Mouse (Mus musculus): ENCODE measurements around the gene Pcx.

Pcx gene

DNA sequence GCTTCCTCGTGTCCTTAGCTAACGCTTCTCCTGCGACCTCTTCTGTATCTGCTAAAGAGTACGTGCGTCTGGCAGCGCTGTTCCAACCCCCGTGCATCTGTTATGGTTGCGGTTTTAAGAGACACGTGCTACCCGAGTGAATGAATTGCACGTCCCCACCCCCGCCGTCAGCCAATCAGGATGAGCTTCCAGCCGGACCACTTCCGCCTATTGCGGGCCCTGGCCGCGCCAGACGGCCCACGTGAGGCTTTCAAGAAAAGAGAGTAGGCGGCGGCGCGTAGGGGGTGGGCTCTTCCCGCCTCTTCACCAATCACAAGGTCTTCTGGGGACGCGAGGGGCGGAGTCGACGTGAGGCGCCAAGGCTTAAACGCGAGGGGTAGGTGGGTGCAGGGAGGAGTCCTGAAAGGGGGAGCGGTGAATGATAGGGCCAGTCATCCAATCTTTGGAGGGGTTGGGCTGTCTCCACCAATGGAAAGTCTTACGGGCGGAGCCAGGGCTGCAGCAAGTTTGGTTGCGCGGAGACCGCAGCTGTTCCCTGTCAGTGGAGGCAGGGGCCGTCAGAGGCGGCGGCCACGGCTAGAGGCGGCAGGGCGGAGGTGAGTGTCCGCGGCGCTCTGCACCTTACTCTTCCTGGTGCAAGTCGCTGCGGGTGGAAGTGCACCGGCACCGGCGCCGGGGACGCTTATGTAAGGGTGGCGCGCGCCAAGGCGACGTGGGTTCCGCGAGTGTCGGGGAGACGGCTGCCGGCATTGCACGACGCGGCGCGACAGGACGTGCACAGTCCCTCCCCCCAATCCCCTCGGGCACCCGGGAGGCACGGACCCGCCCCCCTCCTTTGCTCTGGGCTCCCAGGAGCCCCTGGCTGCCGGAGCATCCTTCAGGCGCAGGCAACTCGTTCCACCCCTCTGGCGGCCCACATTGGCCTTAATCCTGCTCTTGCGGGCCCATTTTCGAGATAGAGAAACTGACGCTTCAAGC is at the start of gene Pcx:
TSS of gene Pcx (plus strand) at position 487 of the 978 bp plus-strand sequence.
- DNase-seq (ENCODE audit: low spot score), result peak; percentile 100

GRCm38 (mm10) chr19:4461981-4462380 is 48.3 kb upstream of the Pcx start:
- no peak for DNase-seq (ENCODE audit: low spot score)

DNA sequence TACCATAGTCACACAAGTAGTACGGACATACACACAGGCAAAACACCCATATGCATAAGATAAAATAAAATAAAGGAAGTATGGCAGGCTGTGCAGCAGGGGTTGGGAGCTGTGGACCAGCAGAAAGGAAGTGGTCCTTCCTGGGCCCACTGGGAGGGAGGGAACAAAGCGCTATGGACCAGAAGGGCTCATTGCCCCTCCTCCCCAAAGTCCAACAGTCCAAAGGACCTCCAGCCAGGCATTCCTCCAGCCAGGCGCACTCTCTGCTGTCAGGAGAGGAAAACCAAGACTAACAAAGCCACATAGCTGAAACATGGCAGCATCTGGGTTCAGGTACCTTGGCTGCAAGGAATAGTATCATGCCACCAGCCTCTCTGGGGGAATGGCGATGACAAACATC is 45.6 kb upstream of the Pcx start:
- no peak for DNase-seq (ENCODE audit: low spot score)

- DNase-seq (ENCODE audit: low spot score), result peak; percentile 47
These were observed 41.9 kb upstream of the Pcx start for GRCm38 (mm10) chr19:4468363-4468762.

- no peak for DNase-seq (ENCODE audit: low spot score)
These were observed 36.7 kb upstream of the Pcx start for GRCm38 (mm10) chr19:4473549-4473948.

- DNase-seq (ENCODE audit: low spot score), result no peak
These were observed 35.5 kb upstream of the Pcx start for GRCm38 (mm10) chr19:4474739-4475138.

DNA sequence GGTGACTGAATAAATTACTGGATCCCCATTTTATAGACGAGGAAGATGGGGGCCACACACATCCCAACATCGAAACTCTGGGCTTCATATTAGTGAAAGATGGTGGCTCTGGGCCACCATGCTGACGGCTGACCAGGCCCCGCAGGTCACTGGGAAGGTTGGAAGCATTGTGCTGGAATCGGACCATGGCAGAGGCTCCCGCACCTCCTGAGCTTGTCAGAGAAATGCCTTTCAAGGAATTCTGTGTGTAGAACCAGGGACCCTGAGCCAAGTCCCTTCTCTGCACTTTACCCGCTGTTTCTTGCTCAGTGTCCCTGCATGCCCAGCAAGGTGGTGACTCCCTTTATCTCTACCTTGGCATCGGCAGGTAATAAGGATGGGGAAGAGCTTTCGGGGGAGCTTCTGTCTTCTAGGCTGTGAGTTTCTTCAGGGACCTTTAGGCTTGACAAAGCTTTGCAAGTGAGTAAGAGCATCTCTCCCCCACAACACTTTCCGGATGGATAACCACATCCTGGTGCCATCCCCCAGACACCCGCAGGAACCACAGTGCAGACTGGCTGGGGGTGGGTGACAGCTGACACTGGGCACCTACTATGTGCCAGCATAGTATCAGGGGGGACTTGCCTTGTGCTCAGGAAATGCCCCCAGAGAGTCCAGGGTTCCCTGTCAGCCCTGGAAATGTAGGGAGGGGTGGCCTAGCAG is 34.9 kb upstream of the Pcx start:
- no peak for DNase-seq (ENCODE audit: low spot score)

DNA sequence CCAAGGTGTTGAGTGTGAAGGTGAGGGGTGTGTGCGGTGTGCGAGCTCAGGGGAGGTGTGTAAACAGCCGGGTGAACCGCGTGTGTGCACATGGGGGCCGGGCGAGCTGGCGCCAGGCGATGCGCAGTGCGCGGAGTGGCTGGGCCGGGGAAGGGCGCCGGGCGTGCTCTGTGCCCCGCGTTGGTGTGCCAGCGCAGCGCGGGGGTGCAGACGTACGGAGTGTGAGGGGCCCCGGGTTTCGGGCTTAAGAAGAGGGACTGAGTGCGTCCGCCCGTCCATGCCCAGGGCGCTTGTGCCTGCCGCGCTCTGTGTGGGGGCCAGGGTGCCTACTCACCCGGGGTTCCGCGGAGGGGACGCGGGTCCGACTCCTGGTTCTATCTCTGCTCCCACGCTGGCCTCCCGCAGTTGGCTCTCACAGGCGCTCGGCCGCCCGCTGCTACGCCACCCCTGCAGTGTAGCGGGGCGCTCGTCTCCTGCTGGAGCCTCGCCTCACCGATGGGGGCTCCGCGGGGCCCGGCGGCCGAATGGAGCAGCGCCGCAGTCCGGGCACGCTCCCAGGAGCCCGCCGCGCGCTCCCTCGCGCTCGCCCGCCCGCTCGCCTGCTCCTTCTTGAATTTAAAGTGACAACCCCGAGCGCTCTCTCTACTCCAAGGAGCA is 33.5 kb upstream of the Pcx start:
- DNase-seq (ENCODE audit: low spot score), result peak; percentile 15

DNA sequence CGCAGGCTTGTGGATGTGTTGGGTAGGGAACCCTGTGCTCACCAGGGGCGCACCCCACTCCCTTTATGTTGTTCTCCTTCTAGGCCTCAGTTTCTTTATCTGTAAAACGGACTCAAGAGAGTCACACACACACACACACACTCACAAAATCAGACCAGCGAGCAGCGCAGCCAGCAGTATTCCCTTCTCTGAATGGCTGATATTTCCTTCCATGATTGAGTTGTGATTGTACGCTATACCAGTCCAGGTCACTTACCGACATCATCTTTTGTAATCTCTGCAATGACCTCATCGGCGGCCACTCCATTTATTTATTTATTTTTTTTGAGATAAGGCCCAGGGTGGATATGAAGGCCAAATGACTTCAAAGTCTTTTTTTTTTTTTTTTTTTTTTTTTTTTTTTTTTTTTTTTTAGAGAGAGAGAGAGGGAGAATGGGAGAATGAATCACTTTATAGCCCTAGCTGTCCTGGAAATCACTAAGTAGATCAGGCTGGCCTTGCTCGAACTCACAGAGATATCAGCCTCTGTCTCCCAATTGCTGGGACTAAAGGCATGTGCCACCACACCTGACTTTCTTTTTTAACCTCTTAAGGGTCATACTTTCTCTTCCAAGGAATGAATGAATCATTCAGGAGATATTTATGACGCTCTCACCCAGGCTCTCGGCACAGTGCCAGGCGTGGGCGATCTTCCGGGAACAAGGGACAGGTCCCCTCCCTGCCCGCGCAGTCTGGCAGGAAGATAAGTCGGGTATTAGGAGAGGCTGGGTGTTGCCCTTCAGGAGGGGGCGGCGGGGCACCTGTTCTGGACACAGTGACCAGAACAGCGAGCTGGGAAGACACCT is 32.7 kb upstream of the Pcx start, which contains the start of gene Syt12:
TSS of gene Syt12 (minus strand) at position 103 of the 845 bp plus-strand sequence.
- peak; percentile 71 for DNase-seq (ENCODE audit: low spot score)

- DNase-seq (ENCODE audit: low spot score), result no peak
These were observed 32.1 kb upstream of the Pcx start for GRCm38 (mm10) chr19:4478190-4478516.

GRCm38 (mm10) chr19:4480041-4480440 is 30.2 kb upstream of the Pcx start:
- DNase-seq (ENCODE audit: low spot score), result no peak

DNA sequence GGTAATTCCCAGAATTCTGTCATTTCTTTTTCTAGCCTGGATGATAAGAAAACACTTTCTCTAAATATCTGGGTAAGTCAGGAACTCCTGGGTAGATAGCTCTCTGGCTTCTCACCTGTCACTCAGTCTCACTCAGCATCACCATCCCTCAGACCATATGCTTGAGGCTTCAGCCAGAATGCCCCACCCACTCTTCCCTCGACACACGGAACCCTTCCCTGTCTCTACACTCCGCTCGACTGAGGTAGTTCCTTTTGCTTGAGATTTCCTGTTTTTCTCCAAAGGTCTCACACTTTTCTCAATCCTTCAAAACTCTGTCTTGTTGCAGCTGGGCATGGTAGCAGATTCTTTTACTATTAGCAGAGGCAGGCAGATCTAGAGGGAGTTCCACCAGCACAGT is 28.9 kb upstream of the Pcx start:
- no peak for DNase-seq (ENCODE audit: low spot score)

- no peak for DNase-seq (ENCODE audit: low spot score)
These were observed 28.0 kb upstream of the Pcx start for GRCm38 (mm10) chr19:4482111-4482859.

DNA sequence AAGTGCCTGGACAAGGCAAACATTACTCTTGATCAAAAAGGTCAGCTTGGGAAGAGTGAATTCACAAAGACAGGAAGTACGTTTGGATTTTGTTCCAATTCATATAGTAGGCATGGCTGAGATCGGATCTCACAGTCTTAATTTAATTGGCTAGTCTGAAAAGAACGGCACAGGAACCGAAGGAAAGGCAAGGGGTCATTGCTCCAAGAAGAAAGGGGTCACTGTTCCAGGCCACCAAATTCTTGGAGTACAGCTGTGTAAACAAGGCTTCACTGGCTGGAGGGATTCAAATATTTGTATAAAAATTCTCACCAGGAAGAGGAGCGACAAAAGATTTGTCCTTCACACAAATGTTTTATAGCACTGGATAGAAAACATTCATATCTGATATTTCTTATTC is 25.3 kb upstream of the Pcx start:
- DNase-seq (ENCODE audit: low spot score), result no peak

GRCm38 (mm10) chr19:4487877-4488276 is 22.4 kb upstream of the Pcx start:
- DNase-seq (ENCODE audit: low spot score), result peak; percentile 24

DNA sequence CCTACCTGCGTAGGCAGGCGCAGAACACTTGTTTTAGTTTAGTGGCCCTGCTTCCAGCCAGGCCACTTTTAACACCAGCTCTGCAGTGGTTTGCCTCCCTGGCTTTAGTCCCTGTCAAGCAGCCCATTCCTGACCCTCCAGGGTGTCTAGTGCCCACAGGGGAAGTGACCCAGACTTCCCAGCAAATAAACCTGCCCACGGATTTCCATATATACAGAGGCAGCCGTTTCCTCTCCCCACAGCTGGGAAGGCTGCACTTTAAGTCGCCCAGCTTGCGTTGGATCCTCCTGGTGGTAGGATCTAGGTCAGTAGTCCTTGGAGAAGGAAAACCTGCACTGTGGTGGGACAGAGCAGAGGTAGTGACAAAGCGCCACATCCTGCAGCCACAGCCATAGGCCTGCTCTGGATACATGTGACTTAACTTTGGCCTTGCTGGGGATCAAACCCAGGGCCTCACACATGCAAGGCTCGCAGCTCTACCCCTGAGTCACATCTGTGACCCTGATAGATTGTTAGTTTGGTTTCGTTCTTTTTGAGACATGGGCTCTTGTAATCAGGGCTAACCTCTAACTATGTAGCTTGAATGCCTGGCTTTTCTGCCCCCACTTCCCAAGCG is 19.1 kb upstream of the Pcx start:
- DNase-seq (ENCODE audit: low spot score), result no peak

DNA sequence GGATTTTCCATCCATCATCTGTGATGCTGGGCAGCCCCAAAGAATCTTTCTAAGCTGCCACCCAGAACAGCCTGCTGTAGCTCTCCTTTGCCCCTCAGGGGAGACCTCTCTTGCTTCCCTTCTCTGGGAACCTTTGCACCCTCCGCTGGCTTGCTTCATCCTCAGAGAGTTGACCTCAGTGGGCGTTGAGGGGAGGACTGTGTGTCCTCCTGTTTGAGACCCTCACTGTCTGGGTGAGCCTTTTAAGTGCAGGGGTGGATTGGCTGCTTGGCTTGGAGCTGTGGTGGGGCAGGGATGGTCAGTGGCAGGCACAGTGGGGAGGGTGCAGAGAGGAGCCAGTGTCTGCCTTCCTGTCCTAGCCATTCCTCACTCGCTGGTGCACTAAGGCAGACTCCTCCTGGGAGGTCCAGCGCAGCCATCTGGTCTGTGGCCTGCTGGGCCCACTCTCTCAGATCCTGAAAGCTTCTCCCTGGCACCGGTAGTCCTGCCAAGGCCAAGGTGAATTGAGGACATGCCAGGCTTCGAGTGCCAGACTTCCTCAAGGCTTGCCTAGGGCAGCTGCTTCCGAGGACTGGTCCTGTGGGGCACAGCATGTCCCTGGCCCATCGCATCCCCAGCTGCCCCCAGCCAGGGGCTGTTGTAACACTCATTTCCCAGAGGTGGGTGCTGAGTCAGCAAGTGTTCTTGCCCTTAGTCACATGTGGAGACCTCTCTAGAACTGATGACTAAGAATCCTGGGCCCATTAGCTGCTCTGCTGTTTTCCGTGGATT is 17.6 kb upstream of the Pcx start:
- DNase-seq (ENCODE audit: low spot score), result peak; percentile 70

DNA sequence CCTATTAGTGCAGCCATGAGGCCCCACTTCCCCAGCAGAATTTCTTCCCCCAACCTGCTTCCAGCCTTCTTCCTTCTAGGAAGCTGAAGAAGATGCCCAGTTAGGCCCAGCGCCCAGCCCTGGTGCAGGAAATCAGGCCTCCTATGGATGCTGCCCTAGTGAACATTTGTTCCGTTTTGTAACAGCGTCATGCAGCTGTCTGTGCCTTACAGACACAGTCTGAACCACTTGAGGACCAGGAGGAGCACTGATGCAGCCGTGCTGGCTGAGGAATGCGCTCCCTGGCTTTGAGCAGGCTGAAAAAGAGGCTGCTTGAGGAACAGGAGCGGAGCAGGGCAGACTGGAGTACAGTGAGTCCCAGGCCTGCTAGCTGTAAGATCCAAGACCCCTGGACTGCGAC is 15.6 kb upstream of the Pcx start:
- DNase-seq (ENCODE audit: low spot score), result no peak

DNA sequence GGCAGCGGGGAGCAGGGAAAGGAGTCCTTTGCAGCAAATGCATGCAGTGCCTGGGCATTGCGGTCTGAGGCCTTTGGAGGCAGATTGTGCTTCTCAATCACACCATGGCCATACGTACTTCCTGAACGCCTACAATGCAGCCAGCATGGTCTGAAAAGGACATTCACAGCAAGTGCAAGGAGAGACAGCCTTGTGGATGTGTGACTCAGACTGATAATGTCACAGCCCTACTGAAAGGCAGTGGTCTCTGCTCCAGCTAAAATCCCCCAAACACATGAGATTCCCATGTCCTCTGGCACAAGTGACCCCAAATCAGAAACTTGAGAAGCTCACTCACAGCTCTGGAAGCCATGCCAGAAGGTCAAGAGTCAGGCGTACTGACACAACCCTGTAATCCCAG is 14.5 kb upstream of the Pcx start:
- DNase-seq (ENCODE audit: low spot score), result no peak
